Mouse (Mus musculus) G1E (cell line): ENCODE results near the gene Gm10271.

ENCODE experiments used
- CTCF ChIP-seq: IDR thresholded peaks from 2 replicates; pipeline ENCODE4 v1.5.1; 2012; ENCODE audit warnings: low read depth, low read length, inconsistent platforms, mixed read lengths
- GATA1 ChIP-seq: IDR thresholded peaks from 2 replicates; pipeline ENCODE4 v1.6.1; 2012; ENCODE audit warnings: borderline replicate concordance, low read length, inconsistent platforms, mixed read lengths
- POLR2AphosphoS5 ChIP-seq: IDR thresholded peaks from 2 replicates; pipeline ENCODE4 v1.6.1; 2012; ENCODE audit warnings: low read depth, low read length, inconsistent platforms; ENCODE audit not compliant: insufficient replicate concordance
- TAL1 ChIP-seq: conservative IDR thresholded peaks from 2 replicates; pipeline ENCODE4 v1.6.1; 2012; ENCODE audit warnings: low read depth, low read length, inconsistent platforms, mixed read lengths

- no peak for TF ChIP-seq POLR2AphosphoS5
- TF ChIP-seq CTCF = no peak
- no peak for TF ChIP-seq GATA1
- no peak for TF ChIP-seq TAL1
These were observed 28.6 kb upstream of the Gm10271 start for GRCm38 (mm10) chr10:117000975-117001374.
